Mouse (Mus musculus): Measurements from ENCODE around the gene Ehbp1. TPM values are rescaled to one million over a fixed set of nuclear protein-coding genes. Genes with fewer than 3 reads are reported as not detected.

The Ehbp1 gene
- total RNA-seq, 2 experiments from 2014 or later = 13.5 to 15.7 TPM

- no peak for DNase-seq (ENCODE audit: low spot score)
Observed at GRCm38 (mm10) chr11:22063352-22063751, 278.7 kb downstream of the Ehbp1 start.

- no peak for DNase-seq (ENCODE audit: low spot score)
Observed at GRCm38 (mm10) chr11:22061660-22062059, 280.4 kb downstream of the Ehbp1 start.

DNA sequence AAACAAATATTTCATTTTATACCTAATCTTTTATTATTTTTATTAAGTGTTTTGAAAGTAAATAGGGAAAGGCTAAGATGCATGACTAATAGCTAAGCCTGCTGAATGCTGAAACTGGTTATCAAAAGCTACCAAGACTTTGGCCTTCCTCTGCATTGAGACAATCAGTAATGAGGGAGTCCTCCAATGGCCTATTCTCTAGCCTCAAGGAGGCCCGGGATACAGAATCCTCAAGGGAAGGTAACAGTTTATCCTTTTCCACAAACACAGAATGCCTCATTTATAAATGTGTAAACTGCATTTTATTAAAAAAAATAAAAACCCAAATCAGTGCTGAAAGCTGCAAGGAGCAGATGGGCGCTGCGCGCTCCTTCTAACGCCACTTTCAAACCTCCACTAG is 284.6 kb downstream of the Ehbp1 start:
- no peak for DNase-seq (ENCODE audit: low spot score)

GRCm38 (mm10) chr11:22055908-22056307 is 286.2 kb downstream of the Ehbp1 start:
- DNase-seq (ENCODE audit: low spot score) = no peak

GRCm38 (mm10) chr11:22053034-22053668 is 288.9 kb downstream of the Ehbp1 start:
- no peak for DNase-seq (ENCODE audit: low spot score)

GRCm38 (mm10) chr11:22050864-22051263 is 291.2 kb downstream of the Ehbp1 start:
- no peak for DNase-seq (ENCODE audit: low spot score)

- DNase-seq (ENCODE audit: low spot score) = no peak
Observed at GRCm38 (mm10) chr11:22039854-22040426, 302.2 kb downstream of the Ehbp1 start.

DNA sequence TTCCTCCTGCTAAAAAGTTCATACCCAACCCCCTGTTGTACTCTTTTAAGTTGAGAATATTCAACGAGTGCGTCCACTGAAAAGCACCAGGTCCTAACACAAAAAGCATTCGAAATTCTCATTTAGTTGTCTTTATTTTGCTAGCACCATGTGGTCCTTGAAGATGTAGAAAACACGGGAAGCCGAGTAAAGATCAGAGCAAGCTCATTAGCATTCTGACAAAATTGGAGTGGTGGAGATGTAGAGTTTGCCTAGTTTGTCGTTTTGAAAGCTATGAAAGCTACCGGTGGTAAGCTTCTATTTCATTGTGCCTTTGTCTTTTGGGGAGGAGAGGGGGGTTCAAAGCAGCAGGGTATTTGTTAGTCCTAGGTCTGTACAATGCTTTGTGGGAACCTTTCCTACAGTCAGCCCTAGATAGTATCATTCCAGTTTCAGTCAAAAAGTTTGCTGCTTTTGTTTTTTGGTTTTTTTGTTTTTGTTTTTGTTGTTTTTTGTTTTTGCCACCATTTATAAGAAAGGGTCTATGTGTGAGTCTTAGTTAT is 307.5 kb downstream of the Ehbp1 start:
- no peak for DNase-seq (ENCODE audit: low spot score)

DNA sequence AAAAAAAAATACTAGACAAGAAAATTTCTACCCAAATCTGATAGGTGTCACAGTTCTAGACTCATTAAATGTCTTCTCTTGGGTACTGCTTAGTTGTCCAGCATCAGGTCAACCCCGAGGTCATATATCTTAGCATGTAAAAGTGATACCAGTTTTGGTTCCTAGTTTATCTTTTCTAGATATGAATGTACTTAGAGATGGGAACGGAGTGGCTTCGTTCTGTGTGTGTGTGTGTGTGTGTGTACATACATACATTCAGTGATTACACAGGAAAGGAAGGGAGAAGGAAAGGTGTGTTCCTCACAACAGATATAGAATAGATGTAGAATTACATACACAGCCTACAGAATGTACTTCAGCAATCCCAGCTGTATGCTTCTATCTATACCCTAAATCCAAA is 308.5 kb downstream of the Ehbp1 start:
- no peak for DNase-seq (ENCODE audit: low spot score)

- DNase-seq (ENCODE audit: low spot score) = no peak
Observed at GRCm38 (mm10) chr11:22020602-22021001, 321.5 kb downstream of the Ehbp1 start.

DNA sequence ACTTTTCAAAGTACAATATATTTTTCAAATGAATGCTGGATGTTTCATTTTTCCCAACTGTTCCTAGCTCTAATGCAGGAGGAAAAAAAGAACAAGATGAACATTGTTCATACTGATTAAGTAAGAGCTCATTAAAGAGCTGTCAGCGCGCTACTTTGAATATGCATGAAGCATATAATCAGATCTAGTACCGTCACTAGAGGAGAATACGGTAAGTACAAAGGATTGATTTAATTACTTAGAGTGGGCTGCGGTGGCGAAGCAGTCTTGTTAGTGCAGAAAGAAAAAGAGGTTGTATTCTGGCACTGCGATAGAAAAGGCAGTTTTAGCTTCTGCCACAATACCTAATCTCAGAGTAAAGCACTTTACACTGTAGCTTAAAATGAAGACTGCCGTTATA is 324.6 kb downstream of the Ehbp1 start:
- no peak for DNase-seq (ENCODE audit: low spot score)

DNA sequence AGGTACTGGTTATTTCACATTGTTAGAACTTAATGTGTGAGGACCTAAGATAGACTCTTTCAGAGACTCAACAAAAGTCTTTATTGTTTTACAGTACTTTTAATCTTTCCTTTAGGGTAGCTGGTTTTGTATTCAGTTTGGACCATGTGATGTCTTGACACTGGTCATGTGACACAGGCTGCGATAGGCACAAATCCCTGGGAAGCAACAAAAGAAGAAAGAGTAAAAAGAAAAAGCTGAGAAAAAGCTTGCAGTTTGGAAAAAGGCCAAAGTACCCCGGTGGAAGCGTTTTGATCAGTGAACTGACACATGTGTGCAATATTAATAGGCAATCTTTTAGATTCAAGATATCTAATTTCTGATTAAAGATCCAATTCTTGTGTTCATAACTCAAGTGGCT is 325.8 kb downstream of the Ehbp1 start:
- DNase-seq (ENCODE audit: low spot score) = no peak

DNA sequence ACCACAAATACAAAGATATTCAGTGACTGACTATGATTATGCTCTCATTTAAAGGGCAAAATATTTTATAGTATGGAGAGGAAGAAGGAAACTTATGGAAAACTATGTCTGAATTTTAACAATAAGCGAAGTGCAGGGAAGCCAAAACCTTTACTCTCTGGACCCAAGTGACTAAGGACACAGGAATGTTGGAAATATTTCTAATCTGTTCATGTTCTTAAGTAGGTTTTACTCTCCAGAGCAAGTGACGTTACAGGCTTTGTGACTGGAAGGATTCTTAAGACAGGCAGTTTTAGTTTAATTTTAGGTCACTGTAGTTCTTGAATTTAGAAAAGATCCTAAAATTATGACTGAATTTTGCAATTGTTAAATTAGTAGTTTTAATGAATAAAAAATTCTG is 333.3 kb downstream of the Ehbp1 start:
- DNase-seq (ENCODE audit: low spot score) = no peak

- DNase-seq (ENCODE audit: low spot score) = no peak
Observed at GRCm38 (mm10) chr11:22008129-22008596, 333.9 kb downstream of the Ehbp1 start.

- DNase-seq (ENCODE audit: low spot score) = no peak
Observed at GRCm38 (mm10) chr11:22007781-22008110, 334.3 kb downstream of the Ehbp1 start.

GRCm38 (mm10) chr11:22007088-22007780 is 334.9 kb downstream of the Ehbp1 start:
- DNase-seq (ENCODE audit: low spot score) = no peak

DNA sequence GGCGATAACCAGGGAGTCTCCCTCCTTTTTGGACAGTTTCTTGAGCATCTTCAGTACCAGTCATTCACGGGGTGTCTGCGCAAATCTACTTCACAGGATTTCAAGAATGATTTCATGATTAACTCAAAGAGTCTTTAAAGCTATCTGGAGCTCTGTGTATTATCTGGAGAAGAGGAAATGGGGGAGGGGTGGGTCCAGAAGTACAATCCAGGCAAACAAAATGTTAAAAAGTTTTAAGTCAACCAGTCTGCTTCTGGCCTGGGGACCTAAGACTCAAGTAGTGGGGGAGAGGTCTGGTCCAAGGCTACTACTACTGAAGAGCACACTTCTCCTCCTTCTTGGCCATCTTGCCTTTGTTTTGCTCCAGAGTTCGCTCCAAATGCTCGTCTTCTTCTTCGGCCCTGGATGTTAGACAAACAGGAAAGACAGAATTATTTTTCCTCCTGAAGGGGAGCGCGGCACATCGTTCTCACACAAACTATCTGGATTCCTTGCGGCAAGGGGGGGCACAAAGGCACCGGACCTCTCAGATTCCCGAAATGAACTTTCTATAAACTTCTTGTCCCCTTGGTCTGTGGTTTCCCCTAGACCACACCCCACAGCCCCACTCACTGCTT is 335.5 kb downstream of the Ehbp1 start:
- no peak for DNase-seq (ENCODE audit: low spot score)

DNA sequence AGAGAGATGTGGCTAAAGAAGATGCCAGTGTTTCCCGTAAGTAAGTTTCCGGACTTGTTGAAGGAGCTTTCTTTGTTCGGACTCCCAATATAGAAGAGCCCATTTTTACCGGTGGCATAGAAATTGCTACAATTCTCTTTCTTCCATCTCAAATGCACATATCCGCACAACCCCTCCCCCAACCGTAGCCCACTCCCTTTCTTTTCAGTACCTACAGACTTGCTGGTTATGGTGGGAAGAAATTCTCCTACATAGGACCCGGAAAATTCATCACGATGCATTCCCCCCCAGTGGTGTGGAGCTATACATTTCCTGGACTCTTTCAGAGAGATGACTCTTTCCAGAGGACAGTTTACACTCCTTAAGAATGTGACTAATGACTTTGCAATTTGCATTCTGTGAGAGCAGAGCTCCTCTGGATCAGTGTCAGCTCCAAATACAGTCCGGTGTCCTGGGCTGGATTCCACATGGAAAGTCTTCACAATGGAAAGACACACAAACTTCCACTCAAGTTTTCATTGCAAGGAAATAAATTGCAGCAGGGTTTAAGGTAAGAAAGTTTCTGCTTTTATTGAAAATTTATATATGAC is 336.7 kb downstream of the Ehbp1 start:
- no peak for DNase-seq (ENCODE audit: low spot score)

GRCm38 (mm10) chr11:22004331-22004841 is 337.7 kb downstream of the Ehbp1 start:
- no peak for DNase-seq (ENCODE audit: low spot score)

GRCm38 (mm10) chr11:22003341-22003981 is 338.6 kb downstream of the Ehbp1 start:
- DNase-seq (ENCODE audit: low spot score) = no peak

- no peak for DNase-seq (ENCODE audit: low spot score)
Observed at GRCm38 (mm10) chr11:22002783-22003340, 339.2 kb downstream of the Ehbp1 start, which contains the start of gene Otx1. TSS of gene Otx1 (minus strand) at chr11:22002897.

Data from gastrocnemius, adult 18-20 months (tissue).